Mouse (Mus musculus) embryonic fibroblast, embryonic 13.5 days (primary cell): ENCODE data around the gene Clcnkb.

Source experiments
- CTCF ChIP-seq: IDR thresholded peaks from 2 replicates; pipeline ENCODE4 v1.5.1; 2011; ENCODE audit warnings: mild to moderate bottlenecking, control low read depth, low read length, moderate library complexity, borderline replicate concordance; ENCODE audit not compliant: insufficient read depth
- POLR2A ChIP-seq: IDR thresholded peaks from 2 replicates; pipeline ENCODE4 v1.6.1; 2011; ENCODE audit warnings: low read depth, mild to moderate bottlenecking, control low read depth, low read length, moderate library complexity

- TF ChIP-seq POLR2A, result no peak
- TF ChIP-seq CTCF, result no peak
These were observed 30.4 kb upstream of the Clcnkb start for GRCm38 (mm10) chr4:141446211-141446610.
